Mouse (Mus musculus): ENCODE measurements at regions not wholly inside any gene's neighbourhood (a gene's known extent, or its start where the extent isn't known, plus 50 kb on each side); places are given as distances from the start of the nearest gene placed in this dataset.
A peak's percentile ranks its signal among the peaks of the same experiment; 100 is the strongest.

DNA sequence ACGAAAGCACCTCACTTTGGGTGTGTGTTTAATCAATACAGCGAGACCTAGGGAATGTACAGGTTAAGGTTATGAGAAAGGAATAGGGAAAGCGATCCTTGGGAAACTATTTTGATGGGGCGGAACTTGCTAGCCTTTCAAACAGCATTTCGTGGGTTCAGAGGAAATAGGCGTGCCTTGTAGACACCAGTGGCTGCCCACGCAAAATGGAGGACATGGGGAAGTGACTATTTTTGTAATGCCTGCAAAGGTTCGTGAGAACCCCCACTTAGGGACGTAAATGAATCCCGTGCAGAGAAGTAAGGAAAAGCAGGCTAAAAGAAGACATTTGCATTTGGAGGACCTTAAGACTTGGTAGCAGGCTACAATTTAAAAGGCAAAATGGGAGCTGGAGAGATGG lies 114.1 kb upstream of the Ppm1h start:
- DNase-seq (ENCODE audit: low spot score in 2 of 2) = no peak

DNA sequence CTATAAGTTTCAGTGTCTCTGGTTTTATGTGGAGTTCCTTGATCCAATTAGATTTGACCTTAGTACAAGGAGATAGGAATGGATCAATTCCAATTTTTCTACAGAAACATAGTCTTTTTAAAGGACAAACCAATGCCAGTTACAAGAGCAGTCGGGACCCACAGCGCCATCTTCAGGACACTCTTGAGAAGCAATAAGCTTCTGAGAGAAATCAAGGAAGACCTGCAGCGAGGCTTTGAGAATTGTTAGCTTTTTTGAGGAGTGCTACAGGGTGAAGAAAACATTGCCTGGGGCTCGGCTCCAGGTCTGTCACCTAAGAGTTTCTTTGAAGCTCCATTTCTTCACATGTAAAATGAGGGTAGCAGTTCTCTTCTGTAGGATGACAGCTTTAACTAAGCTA lies 112.0 kb upstream of the Ppm1h start:
- DNase-seq (ENCODE audit: low spot score in 2 of 2) = no peak

DNA sequence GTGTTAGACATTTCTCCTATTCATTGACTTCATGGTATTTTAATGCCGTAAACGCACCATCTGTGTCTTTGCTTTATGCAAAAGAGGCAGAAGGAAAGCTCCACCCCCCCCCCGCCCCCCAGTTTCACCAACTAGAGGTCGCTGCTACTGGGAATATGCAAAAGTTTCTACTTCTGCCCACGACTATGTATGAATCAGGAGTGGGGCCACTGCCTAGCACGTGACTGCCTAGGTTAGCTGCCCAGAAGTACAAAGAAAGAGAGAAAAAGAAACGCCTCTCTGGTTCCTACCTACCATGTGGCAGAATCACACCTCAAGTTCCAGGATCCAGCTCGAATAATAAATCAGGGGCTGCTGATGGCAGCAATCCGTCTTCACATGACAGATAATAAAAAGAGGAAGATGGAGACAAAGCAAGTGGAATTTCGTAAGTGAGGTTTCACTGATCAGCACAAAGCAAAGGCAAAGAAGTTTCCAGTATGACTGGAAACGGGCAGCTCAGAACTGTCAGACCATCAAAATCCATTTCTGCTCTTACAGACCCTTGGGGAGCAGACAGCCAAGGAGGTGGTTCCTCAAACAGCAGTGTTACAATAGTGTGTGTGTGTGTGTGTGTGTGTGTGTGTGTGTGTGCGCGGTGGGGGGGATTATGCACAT lies 108.9 kb upstream of the Ppm1h start:
- DNase-seq (ENCODE audit: low spot score in 2 of 2) = no peak

DNA sequence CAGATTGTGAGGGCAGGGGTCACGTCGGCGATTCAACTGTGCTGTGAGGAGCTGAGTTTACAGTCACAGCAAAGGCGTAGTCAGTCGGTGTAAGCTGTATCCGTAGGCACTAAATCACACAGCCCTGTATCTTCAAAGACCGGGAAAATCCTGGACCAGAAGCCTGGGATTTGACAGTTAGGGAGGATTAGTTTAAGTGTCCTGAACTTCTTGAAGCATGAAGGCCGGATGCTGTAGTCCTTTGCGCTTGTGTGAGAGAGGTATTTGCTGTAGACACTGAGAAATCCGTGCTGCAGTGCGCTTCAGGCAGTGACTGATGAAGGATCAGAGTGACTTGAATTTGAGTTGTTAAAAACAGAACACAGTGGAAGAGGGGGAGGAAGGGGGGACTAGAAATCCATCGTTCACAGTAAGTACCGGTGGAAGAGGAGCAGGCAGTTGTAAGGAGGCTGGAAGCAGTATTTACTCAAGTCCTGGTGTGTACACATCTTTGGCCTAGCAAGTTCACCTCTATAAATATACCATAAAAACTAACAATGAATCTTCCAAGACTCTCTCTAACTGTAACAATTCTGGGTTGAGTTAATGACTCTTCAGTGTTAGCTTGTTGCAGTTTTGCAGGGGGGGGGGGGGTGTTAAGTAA lies 107.5 kb upstream of the Ppm1h start:
- DNase-seq (ENCODE audit: low spot score in 2 of 2) = no peak

DNA sequence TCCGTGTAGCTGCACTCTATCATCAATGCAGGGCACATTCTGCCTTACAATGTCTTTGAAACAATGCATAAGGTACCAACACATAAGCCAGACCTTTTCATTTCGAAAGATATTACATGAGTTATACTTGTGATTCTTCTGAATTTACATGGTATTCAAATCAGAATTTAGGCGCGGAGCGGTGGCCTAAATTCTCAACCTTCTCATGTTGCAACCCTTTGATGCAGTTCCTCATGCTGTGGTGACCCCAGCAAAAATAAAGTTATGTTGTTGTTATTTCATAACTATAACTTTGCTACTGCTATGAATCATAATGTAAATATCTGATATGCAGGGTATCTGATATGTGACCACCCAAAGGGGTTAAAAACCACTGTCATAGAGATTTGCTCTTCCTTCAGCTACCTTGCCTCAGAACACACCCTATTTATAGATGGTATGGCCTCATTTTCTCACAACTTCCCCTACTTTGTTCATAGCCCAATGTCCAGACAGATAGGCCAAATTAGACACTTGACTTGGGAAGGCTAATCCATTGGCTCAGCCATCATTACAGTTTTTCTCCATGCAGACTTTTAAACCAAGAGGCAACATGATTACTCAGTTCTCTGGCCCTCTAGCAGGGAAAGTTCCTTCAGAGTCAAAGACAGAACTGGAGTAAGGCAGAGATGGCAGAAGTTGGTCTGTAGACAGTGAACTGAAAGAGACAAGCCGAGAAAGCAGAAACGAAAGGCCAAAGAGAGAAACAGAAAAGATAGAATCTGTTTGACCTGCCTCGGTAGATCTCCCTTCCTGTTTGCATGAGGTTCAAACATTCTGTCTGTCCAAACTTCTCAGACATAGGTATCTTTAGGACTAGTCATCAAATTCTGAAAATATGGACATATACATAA lies 102.1 kb upstream of the Ppm1h start:
- no peak for DNase-seq (ENCODE audit: low spot score in 2 of 2)

DNA sequence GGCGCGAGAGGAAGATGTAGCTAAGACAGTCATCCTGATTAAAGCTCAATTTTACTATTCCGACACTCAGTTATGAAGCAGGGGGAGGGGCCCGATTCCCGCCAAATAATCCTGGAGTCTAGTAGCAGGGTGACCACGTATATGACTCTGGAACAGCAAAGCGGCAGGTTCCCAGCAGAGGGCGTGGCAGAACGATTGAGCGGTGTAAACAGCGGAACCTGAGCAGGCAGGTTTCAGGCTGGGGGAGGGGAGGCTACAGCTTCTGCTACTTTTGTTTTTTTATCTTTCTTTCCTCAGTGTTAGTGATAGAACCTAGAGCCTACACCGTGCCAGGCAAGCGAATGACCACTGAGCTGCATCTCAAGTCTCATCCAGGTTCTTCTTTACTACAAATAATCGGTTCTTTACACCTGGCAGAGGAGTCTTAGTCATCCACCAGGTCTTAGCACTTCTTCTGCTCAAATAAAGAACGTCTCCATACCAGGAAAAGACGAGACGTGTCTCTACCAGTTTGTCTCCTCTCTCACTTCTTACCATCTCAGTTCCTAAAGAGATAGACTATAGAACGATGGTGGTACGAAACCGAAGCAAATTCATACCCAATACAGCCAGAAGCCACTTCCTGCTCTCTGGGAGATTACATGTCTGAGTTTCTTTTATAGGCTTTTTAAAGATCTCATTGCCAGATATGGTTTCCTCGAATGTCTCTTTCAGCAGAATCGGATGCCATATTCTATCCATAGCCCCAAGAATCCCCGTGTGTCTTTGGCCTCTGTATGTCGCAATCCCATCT lies 100.2 kb upstream of the Ppm1h start:
- DNase-seq (ENCODE audit: low spot score in 2 of 2) = peak; percentile 26 to 34

DNA sequence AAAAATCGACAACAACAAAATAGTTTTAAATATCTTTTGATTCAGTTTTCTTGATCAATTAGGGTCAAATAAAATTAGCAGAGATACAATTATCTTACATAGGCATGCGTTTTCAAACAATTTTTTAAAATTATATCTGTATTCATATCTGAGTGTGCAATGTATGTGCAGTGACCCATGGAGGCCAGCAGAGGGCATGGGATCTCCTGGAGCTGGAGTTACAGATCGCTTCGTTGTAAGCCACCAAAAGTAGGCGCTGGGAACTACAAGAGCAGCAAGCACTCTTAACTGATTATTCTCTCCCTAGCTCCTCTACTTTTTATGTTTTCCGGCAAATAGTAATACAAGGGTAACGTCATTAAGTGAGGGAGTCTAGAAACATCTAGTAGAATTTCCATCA lies 97.5 kb upstream of the Ppm1h start:
- no peak for DNase-seq (ENCODE audit: low spot score in 2 of 2)

DNA sequence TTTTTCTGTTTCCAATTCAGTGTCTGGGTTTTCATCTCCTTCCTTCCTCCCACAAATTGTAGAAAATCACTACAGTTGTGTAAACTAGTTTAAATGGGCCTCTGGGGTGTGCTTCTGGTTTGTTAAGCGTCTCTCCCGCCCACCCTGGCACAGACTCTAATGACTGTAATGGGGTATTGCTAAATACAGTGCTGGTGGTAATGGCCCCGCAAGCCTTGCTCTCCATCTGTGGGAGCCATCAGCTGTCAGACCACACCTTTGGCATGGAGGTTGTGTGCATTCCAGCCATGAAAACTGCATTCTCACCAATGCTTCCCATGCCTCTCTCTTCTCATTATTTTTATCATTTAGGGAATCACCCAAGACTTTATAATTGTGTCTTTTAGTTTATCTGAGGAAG lies 91.0 kb upstream of the Ppm1h start:
- DNase-seq (ENCODE audit: low spot score in 2 of 2) = no peak

DNA sequence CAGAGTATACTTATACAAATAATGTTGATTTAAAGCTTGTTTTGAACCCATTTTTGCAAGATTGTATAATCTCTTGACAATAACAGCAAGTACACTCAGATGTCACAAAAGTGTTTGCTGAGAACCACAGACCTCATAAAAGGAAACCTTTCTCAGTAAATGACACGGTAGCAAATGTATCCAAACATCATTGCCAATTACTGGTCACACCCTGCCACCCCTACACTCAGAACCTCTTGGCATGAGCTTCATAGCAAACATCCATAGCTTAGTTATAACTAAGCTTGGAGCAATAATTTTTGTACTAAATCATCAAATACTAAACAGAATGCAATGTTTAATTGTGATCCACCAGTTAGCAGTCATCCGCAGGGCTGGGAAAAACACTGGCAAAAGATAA lies 79.1 kb upstream of the Ppm1h start:
- DNase-seq (ENCODE audit: low spot score in 2 of 2) = no peak

DNA sequence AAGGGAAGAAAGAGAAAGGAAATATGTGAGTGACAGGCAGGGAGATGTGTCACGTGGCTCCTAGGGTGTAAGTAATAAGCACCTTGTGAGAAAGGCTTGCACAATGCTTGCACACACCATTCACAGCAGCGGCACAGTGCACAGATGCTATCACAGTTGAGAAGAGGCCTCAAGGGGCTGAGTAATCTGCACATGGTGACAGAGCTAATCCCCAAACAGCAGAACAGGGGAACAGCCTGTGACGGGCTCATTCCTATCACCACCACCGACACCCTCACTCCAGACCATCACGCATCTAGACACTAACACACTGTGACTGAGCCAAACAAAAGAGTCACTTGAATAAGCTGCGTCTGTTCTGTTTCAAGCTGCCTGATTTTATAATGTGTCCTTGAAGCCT lies 76.2 kb upstream of the Ppm1h start:
- DNase-seq (ENCODE audit: low spot score in 2 of 2) = no peak

DNA sequence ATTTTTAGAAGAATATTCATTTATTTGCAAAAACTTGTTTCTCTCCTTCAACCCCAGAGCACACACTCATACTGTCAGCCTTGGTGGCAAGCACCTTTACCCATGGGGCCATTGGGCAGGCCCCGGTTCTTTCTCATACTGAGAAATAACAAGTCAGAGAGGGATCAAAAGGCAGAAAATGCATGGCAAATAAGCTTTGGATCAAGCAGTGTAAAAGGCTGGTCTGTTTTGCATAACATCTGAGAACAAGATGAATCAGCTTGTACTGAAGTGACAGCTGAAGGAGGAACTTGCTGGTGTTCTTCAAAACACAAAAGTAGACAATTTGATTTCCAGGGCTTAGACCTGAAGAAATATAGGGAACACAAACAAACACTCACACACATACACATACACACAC lies 74.6 kb upstream of the Ppm1h start:
- DNase-seq (ENCODE audit: low spot score in 2 of 2) = no peak

DNA sequence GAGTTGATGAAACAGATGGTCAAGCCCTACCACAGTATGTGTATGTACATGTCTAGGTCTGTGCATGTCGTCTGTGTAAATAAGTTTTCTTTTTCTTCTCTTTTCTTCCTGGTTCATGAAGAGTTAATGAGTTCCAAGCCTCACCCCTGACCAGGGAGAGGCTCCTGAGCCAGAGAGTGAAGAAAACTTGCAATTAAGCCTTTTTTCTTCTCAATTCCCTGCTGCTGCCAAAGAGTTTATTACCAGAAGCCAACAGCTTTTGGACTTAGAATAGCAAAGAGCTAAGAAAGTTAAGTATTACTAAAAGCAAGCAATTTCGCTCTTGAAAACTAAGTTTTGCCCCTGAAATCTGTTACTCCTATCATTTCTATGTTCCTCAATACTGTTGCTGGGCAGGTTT lies 65.3 kb upstream of the Ppm1h start:
- no peak for DNase-seq (ENCODE audit: low spot score in 2 of 2)

DNA sequence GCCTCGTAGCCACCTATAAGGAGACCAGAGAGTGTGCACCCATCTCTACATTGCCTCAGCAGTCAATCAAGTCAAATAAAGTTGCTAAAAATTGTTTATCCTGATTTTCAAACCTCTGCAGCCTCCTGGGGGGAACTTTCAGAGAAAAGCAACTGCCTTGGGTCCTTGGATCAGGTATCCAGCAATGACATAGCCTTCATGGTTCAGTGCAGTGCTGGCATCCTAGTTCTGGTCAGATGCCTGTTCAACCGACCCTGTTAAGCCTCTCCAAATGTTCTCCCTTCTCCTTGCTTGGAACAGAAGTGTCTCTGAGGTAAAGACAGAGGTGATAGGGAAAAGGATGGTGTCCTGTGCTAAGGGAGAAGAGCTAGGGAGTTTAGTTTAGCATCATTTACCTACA lies 64.7 kb upstream of the Ppm1h start:
- DNase-seq (ENCODE audit: low spot score in 2 of 2) = no peak

DNA sequence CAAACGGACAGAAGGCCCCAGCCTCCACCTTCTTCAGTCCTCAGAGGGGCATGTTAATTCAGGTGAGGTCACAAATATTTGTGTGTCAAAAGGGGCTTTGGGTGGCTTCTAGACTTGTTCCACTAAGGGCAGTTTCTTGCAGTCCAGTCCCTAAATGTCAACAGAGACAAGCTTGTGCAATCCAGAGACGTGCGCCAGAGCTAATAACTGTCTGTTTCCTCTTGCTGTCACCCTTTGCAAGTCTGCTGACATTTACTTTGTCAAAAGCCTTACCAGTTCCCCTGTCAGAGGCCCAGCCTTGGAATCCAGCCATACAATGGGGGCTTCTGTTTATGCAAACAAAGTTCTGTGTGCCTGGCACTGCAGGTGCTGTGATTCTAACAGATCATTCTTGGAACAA lies 63.8 kb upstream of the Ppm1h start:
- peak in 1 of 2 experiments; percentile 8 for DNase-seq (ENCODE audit: low spot score in 2 of 2)

DNA sequence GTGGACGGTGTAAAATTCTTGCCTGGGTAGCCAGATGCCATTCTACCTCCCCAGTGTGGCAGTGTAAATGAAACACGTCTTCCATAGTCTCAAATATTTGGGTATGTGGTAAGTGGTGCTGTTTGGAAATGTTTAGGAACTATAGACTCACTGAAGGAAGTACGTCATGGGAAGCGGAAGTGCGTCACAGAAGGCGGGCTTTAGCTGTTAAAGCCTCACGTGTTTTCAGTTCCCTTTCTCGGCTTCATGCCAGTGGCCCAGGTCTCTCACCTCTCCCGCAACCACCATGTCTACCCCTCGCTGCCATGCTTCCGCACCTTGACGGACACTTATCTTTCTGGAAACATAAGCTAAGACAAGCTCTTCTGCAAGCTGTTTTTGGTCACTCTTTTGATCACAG lies 62.9 kb upstream of the Ppm1h start:
- no peak for DNase-seq (ENCODE audit: low spot score in 2 of 2)

DNA sequence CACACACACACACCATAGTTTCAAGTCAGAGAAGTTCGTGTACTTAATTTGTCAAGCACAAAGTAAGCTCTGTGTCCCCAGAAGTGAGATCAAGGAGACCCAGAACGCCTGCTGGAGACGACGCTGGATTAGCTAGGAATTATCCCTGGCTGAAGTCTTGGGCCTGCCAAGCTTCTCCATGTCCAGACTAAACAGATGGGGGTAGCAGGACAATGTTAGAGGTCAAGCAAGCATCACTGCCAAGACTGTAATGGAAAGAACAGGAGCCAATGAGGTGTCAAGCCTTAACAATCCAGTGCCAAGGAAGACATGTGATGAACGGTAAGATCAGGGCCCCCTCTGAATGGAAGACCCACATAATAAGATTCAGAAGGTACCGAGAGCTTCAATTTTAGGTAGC lies 62.2 kb upstream of the Ppm1h start:
- no peak for DNase-seq (ENCODE audit: low spot score in 2 of 2)

DNA sequence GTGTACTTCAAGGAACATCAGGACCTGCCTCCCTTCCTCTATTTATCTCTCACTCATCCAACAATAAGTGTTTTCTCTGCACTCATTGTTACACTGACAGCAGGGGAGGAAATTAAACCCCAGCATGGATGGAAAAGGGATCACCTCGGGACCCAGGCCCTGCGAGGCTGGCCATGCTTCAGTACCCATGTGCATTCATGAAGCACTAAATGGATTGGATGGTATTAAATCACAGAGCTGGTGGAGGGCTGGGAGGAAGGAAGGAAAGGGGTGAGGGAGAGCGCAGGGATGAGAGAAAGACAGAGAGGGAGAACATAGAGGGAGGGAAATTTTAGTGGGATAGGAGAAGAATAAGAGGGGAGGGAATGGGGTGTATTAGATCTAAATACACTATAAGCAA lies 59.7 kb upstream of the Ppm1h start:
- no peak for DNase-seq (ENCODE audit: low spot score in 2 of 2)

DNA sequence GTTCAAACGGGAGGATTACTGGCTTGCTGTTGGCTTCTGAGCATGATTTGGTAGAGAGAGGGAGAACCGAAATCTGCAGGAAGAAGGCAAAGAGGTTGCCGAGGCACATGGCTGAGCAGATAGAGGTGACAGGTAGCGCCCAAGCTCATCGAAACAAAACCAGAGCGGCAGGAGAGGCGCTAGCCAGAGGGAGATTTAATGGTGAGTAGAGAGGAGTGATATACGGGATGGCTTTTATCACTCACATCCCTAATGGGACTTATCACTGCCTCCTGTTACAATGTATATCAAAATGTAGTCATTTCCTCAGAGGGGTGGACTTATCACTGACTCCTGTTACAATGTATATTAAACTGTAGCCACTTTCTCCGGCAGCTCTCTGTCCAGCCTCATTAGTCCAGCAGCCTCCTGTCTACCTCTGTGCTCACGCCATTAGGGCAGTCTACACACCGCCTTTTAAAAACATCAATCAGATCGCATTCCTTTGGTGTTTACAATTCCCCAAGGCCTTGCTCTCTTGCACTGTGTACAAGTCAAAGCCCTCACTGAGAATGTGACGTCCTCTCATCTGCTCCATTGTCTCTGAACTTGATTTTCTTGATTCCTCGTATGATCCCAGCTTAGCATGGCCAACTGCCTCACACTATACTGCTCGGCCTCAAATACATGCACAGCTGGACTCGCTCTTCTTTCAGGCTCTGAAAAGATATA lies 59.0 kb upstream of the Ppm1h start:
- DNase-seq (ENCODE audit: low spot score in 2 of 2) = no peak
